Mouse (Mus musculus) hindbrain, embryonic 13.5 days (tissue): ENCODE results near the gene Ssh3. TPM values are rescaled to one million over a fixed set of nuclear protein-coding genes. Genes with fewer than 3 reads are reported as not detected.

Experiments
- ATAC-seq: fragments of 200-750 bp; cut with Nextera tagmentation; 2 replicates; pipeline ENCODE4 v1.8.0; 2017; ENCODE audit warnings: moderate TSS enrichment; ENCODE audit not compliant: low FRiP score
- H3K27ac ChIP-seq: fragments of 300-500 bp; sonication (generic); 2 replicates; pipeline ENCODE4 v1.5.1; 2015; ENCODE audit warnings: inconsistent platforms, mild to moderate bottlenecking, moderate library complexity
- H3K27me3 ChIP-seq: fragments of 300-500 bp; sonication (generic); 2 replicates; pipeline ENCODE4 v1.6.1; 2015; ENCODE audit warnings: mild to moderate bottlenecking, inconsistent platforms
- H3K36me3 ChIP-seq: fragments of 300-500 bp; sonication (generic); 2 replicates; pipeline ENCODE4 v1.6.1; 2015; ENCODE audit warnings: mild to moderate bottlenecking, inconsistent platforms
- H3K4me1 ChIP-seq: fragments of 300-500 bp; sonication (generic); replicated peaks from 2 replicates; pipeline ENCODE4 v1.6.1; 2015; ENCODE audit warnings: inconsistent platforms
- H3K4me2 ChIP-seq: fragments of 300-500 bp; sonication (generic); 2 replicates; pipeline ENCODE4 v1.6.1; 2015; ENCODE audit warnings: inconsistent platforms, mild to moderate bottlenecking, moderate library complexity
- H3K4me3 ChIP-seq: fragments of 300-500 bp; sonication (generic); 2 replicates; pipeline ENCODE4 v1.5.1; 2015; ENCODE audit warnings: mild to moderate bottlenecking, inconsistent platforms
- H3K9ac ChIP-seq: fragments of 300-500 bp; sonication (generic); 2 replicates; pipeline ENCODE4 v1.6.1; 2015; ENCODE audit warnings: mild to moderate bottlenecking, inconsistent platforms
- H3K9me3 ChIP-seq: fragments of 300-500 bp; sonication (generic); 2 replicates; pipeline ENCODE4 v1.6.1; 2016; ENCODE audit warnings: inconsistent platforms
- WGBS: fragments of 180-500 bp; shearing (Covaris S2); methylation state at CpG from one replicate; pipeline ENCODE4 v1.1.7; 2015; 5-methylcytosine and 5-hydroxymethylcytosine counted together
- polyA plus RNA-seq: library from polyadenylated mRNA; unstranded; fragments of >200 nt; fragmentation: Nextera tagmentation; extraction: Ambion mirVana; gene quantifications from 2 replicates; pipeline ENCODE4 v1.2.1, GENCODE M21; 2015

Ssh3 gene
- 10.4 and 10.6 TPM in 2 replicates for polyA plus RNA-seq

DNA sequence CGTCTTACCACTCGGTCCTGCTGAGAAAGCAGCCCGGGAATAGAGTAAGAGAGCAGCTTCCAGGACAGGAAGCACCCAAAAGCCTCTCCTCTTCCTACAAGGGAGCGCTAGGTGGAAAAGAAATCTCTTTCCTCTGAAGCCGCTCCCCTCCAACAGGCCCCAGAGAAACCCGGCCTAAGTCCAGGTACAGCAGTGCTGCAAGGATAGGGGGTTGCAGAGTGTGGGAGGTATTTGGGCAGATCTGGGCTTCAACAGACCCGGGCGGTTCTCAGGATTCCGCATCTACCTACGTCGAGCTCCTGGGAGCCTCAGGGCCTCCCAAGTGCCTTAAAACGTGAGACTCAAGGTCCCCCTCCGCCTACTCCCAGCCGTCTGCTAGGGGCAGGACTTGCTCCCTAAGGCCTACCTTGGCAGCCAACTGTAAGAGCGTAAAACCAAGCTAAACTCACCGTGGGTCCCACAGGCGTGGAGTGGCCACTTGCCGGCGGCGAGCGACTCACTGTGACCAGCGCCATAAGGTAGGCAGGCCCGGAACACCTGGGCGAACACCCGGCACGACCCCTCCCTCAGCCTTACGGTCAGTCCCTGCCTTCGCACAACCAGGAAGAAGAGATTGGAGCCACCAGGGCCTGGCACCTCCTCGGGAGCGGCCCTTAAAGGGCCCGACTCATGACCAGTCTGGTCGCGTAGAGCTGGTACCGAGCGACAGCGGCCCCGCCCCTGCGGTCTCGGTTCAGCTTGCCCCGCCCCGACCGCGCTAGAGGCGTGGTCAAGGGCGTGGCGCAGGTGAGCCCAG, at the start of gene Ssh3:
TSS of gene Ssh3 (minus strand) at position 615 of the 796 bp plus-strand sequence.
- 0 out of 2 replicates have a peak, but pooled peaks have one; percentile 28 for ATAC-seq
- 6% methylated on average over 46 of the region's 46 CpGs for WGBS
- Histone ChIP-seq H3K9ac (peak within 1 kb of the TSS; percentile 59), H3K4me1 (peaks cover 12% of the 10 kb centered on the region), H3K27ac (no peak within 1 kb of the TSS), H3K4me2 (peak within 1 kb of the TSS; percentile 55), H3K9me3 (no peaks in the 10 kb centered on the region), H3K36me3 (peaks cover 34% of the 10 kb centered on the region), H3K27me3 (peaks cover 42% of the 10 kb centered on the region), H3K4me3 (peak within 1 kb of the TSS; percentile 36)

DNA sequence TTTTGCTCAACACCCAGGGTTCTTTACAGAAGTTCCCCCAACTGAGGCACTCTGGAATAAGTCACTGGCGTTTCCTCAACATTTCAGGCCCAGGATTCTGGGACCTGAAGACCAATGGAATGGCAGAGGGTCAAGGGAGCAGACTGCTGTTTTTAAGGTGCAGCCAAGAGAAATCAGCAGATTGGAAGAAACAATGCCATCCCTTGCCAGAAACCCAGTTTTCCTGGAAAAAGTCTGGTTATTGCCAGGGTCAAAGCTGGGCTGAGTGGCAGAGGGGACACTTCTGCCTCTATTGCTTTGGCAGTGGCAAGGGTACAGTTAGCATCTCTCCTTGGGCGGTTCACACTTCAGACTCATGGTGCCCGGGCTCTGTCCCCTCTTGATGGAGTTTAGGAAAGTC, 48.2 kb upstream of the Ssh3 start:
- no peak overlapping the region for H3K9ac ChIP-seq
- H3K27ac ChIP-seq, result no peak overlapping the region
- peaks cover 77% of the 10 kb centered on the region for H3K36me3 ChIP-seq
- H3K4me3 ChIP-seq, result no peak overlapping the region
- H3K4me1 ChIP-seq, result no peaks in the 10 kb centered on the region
- no peaks in the 10 kb centered on the region for H3K9me3 ChIP-seq
- 87% methylated on average over 3 of the region's 3 CpGs for WGBS
- no peak overlapping the region for H3K4me2 ChIP-seq
- no peaks in the 10 kb centered on the region for H3K27me3 ChIP-seq
- no peak for ATAC-seq

DNA sequence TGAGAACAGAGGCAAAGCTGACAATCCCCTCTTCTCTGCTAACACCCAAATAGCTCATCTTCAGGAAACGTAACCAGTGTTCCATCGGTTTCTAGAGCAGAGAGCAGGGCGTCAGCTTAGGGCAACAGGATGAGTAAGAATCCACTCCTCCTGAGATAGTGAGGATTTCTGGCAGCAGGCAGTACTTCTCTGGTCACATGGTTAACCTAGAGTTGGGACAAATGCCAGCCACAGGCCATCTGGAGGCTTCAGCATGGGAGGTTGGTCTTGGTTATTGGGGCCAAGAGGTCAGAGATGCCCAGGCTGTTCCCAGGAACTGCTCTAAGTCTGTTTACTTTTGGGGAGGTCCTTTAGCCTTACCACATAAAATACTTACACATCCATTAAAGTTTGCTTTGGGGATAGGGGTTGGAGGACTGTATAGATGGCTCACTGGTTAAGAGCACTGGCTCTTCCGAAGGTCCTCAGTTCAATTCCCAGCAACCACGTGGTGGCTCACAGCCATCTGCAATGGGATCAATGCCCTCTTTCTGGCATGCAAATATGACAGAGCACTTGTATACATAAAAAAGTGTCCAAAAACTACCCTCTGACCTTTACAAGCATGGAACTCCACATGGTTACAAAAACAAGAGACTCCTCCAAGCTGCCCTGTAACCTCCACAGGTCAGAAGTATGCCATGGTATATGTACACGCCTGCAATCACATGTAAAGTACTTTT, 46.4 kb upstream of the Ssh3 start:
- Histone ChIP-seq H3K9me3 (no peaks in the 10 kb centered on the region), H3K36me3 (peaks cover 59% of the 10 kb centered on the region), H3K27me3 (no peaks in the 10 kb centered on the region), H3K4me2 (no peak overlapping the region), H3K4me1 (no peaks in the 10 kb centered on the region), H3K4me3 (no peak overlapping the region), H3K27ac (no peak overlapping the region), H3K9ac (no peak overlapping the region)
- no peak for ATAC-seq
- 84% methylated on average over 6 of the region's 6 CpGs for WGBS

GRCm38 (mm10) chr19:4309776-4310185, 40.8 kb upstream of the Ssh3 start:
- no peaks in the 10 kb centered on the region for H3K9me3 ChIP-seq
- no peak overlapping the region for H3K27ac ChIP-seq
- no peak overlapping the region for H3K9ac ChIP-seq
- H3K27me3 ChIP-seq, result no peaks in the 10 kb centered on the region
- H3K4me1 ChIP-seq, result peaks cover 16% of the 10 kb centered on the region
- peak; percentile 44; the same call in 1 of the 2 replicates for ATAC-seq
- no peak overlapping the region for H3K4me2 ChIP-seq
- H3K36me3 ChIP-seq, result peaks cover 11% of the 10 kb centered on the region
- H3K4me3 ChIP-seq, result no peak overlapping the region

DNA sequence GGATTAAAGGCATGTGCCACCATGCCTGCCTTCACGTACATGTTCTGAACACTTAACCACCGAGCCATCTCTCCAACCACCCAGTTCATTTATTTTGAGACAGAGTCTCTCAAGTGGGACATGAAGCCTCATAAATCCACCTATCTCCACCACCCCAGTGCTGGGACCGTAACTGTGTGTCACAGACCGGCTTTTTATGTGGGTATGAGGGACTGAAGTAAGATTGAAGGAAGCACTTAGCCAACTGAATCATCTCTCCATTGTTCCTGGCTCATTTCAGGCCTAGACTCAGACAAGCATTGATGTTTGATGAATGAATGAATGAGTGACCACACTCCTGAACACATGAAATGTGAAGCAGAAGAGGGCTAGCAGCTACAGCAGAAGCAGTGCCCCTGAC, 40.3 kb upstream of the Ssh3 start:
- no peak for ATAC-seq
- 95% methylated on average over 4 of the region's 4 CpGs for WGBS
- no peaks in the 10 kb centered on the region for H3K27me3 ChIP-seq
- H3K4me2 ChIP-seq, result no peak overlapping the region
- H3K27ac ChIP-seq, result no peak overlapping the region
- no peaks in the 10 kb centered on the region for H3K9me3 ChIP-seq
- H3K9ac ChIP-seq, result no peak overlapping the region
- peaks cover 21% of the 10 kb centered on the region for H3K4me1 ChIP-seq
- no peak overlapping the region for H3K4me3 ChIP-seq
- H3K36me3 ChIP-seq, result peaks cover 11% of the 10 kb centered on the region

DNA sequence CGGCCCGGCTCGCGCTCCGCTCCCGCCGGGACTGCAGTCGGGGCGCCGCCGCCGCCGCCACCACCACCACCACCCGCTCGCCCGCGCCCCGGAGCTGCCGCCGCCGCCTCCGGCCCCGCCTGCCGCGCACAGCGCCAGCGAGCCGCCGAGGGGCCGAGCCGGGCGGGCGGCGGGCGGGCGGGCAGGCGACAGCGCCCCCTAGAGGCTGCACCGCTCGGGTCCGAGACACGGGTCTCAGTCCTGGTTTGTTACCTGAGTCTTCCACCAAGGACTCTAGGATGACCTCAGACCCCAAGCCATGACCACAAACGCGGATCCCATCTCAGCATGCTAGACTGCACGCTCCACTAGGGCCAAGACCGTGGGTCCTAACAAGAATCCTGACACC, 37.2 kb upstream of the Ssh3 start, which contains the start of gene Grk2:
TSS of gene Grk2 (minus strand) at position 33 of the 388 bp plus-strand sequence.
- WGBS, result 0% methylated on average over 6 of the region's 46 CpGs
- Histone ChIP-seq H3K9me3 (no peaks in the 10 kb centered on the region), H3K4me3 (peak within 1 kb of the TSS; percentile 98), H3K27me3 (no peaks in the 10 kb centered on the region), H3K36me3 (no peaks in the 10 kb centered on the region), H3K27ac (peak within 1 kb of the TSS; percentile 84), H3K9ac (peak within 1 kb of the TSS; percentile 99), H3K4me2 (peak within 1 kb of the TSS; percentile 91), H3K4me1 (peaks cover 52% of the 10 kb centered on the region)
- ATAC-seq, result peak; percentile 65

- H3K4me1 ChIP-seq, result peaks cover 57% of the 10 kb centered on the region
Observed at GRCm38 (mm10) chr19:4305491-4306189, 36.7 kb upstream of the Ssh3 start.

DNA sequence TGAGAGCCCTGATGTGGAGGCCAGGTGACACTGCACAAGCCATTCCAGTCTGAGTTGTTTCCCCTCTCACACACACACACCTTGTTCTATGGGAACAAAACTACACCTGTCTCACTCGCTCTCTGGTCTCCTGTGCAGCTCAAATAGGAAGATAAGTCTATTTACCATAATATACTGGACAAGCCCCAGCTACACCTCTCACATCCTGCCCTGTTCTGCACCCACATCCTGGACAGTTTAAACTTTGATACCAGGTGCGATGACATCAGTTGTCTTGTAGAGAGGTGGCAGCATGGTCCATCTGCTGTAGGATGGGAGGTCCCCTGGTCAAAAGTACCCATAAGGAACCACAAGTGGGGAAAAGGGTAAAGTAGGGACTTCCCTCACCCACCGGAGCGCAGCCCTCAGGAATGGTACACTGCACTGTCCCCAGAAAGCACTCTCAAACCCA, 35.9 kb upstream of the Ssh3 start:
- Histone ChIP-seq H3K4me2 (peak overlapping the region; percentile 91), H3K9ac (peak overlapping the region; percentile 99), H3K4me3 (peak overlapping the region; percentile 98), H3K4me1 (peaks cover 65% of the 10 kb centered on the region), H3K36me3 (no peaks in the 10 kb centered on the region), H3K27me3 (no peaks in the 10 kb centered on the region), H3K27ac (no peak overlapping the region), H3K9me3 (no peaks in the 10 kb centered on the region)
- WGBS, result 68% methylated on average over 4 of the region's 4 CpGs
- no peak for ATAC-seq

More at GRCm38 (mm10) chr19:4305491-4306189, 36.7 kb upstream of the Ssh3 start:
- ATAC-seq, result peak; percentile 37
- Histone ChIP-seq H3K4me3 (peak overlapping the region; percentile 98), H3K9ac (peak overlapping the region; percentile 99), H3K36me3 (no peaks in the 10 kb centered on the region), H3K9me3 (no peaks in the 10 kb centered on the region), H3K4me2 (peak overlapping the region; percentile 91), H3K27ac (peak overlapping the region; percentile 84), H3K27me3 (no peaks in the 10 kb centered on the region)
- under 1% methylated on average over 64 of the region's 68 CpGs for WGBS

GRCm38 (mm10) chr19:4304251-4304821, 35.4 kb upstream of the Ssh3 start:
- H3K9ac ChIP-seq, result peak overlapping the region; percentile 99; the same call in 1 of the 2 replicates
- H3K36me3 ChIP-seq, result no peaks in the 10 kb centered on the region
- H3K4me1 ChIP-seq, result peaks cover 69% of the 10 kb centered on the region
- WGBS, result 72% methylated on average over 5 of the region's 5 CpGs
- H3K27me3 ChIP-seq, result no peaks in the 10 kb centered on the region
- no peak for ATAC-seq
- H3K4me3 ChIP-seq, result peak overlapping the region; percentile 98
- H3K9me3 ChIP-seq, result no peaks in the 10 kb centered on the region
- peak overlapping the region; percentile 91 for H3K4me2 ChIP-seq
- no peak overlapping the region for H3K27ac ChIP-seq

DNA sequence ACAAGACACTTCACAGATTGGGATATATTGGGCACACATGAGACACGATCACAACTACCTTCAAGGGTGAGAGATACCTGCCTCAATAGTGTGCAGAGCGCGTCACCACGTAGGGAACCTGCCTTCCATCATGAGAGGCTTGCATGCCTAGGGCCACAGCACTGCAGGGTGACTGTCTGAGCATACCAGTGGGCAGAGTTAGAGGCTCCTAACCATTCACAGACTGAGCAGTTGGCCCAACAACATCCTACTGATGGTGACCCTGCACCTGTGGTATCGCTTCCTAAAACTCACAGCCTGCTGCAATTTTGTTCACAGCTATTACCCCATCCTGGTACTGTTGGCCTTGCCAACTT, 34.6 kb upstream of the Ssh3 start:
- ATAC-seq, result no peak
- no peaks in the 10 kb centered on the region for H3K27me3 ChIP-seq
- H3K27ac ChIP-seq, result no peak overlapping the region
- 94% methylated on average over 5 of the region's 5 CpGs for WGBS
- peaks cover 72% of the 10 kb centered on the region for H3K4me1 ChIP-seq
- H3K9ac ChIP-seq, result peak overlapping the region; percentile 63; the same call in 1 of the 2 replicates
- no peaks in the 10 kb centered on the region for H3K36me3 ChIP-seq
- no peak overlapping the region for H3K4me3 ChIP-seq
- peak overlapping the region; percentile 91 for H3K4me2 ChIP-seq
- H3K9me3 ChIP-seq, result no peaks in the 10 kb centered on the region

GRCm38 (mm10) chr19:4302936-4303639, 34.1 kb upstream of the Ssh3 start:
- H3K9ac ChIP-seq, result peak overlapping the region; percentile 63
- peaks cover 72% of the 10 kb centered on the region for H3K4me1 ChIP-seq
- peaks cover 3% of the 10 kb centered on the region; the same call in 1 of the 2 replicates for H3K36me3 ChIP-seq
- no peaks in the 10 kb centered on the region for H3K9me3 ChIP-seq
- H3K4me2 ChIP-seq, result peak overlapping the region; percentile 91
- 73% methylated on average over 7 of the region's 7 CpGs for WGBS
- H3K27me3 ChIP-seq, result no peaks in the 10 kb centered on the region
- H3K4me3 ChIP-seq, result 0 out of 2 replicates have a peak overlapping the region, but pooled peaks have one; percentile 8
- no peak for ATAC-seq
- H3K27ac ChIP-seq, result peak overlapping the region; percentile 86
